Mouse (Mus musculus) Patski (cell line): Measurements from ENCODE around the gene Rita1. TPM values are rescaled to one million over a fixed set of nuclear protein-coding genes. Genes with fewer than 3 reads are reported as not detected.

ENCODE experiments used
- ATAC-seq: fragments of 100-300 bp; one replicate; pipeline ENCODE4 v1.8.0; 2021
- CTCF ChIA-PET: fragments of 350-600 bp; sonication (Branson Sonifier 250); formaldehyde crosslinking; loops from one replicate; lab custom pipeline; 2022; ENCODE audit warnings: inconsistent platforms; lab: Charles Lee
- POLR2A ChIA-PET: fragments of 350-600 bp; sonication (Branson Sonifier 250); formaldehyde crosslinking; loops from one replicate; lab custom pipeline; 2022; ENCODE audit warnings: antibody characterized with exemption, inconsistent platforms; lab: Charles Lee
- DNase-seq: peaks from one replicate; pipeline ENCODE4 v3.0.0-alpha.2; 2011; ENCODE audit warnings: low read depth, low spot score
- H3K27me3 ChIP-seq: fragments of 371-371 bp; one replicate; pipeline ENCODE4 v1.5.1; 2021
- CTCF ChIP-seq: fragments of 100-300 bp; IDR thresholded peaks from one replicate; pipeline ENCODE4 v1.5.1; 2021
- in situ Hi-C: fragments of 300-500 bp; cut with MboI; formaldehyde crosslinking; loops from 3 replicates; pipeline ENCODE4 v1.11.1; 2018; ENCODE audit warnings: low pct_unique_long_range_greater_than_20kb, mixed read lengths
- polyA plus RNA-seq: library from polyadenylated mRNA; unstranded; gene quantifications from one replicate; pipeline ENCODE4 v1.2.3, GENCODE M21; 2021

The Rita1 gene
- polyA plus RNA-seq, 1 experiment from 2014 or later = 14.0 TPM

DNA sequence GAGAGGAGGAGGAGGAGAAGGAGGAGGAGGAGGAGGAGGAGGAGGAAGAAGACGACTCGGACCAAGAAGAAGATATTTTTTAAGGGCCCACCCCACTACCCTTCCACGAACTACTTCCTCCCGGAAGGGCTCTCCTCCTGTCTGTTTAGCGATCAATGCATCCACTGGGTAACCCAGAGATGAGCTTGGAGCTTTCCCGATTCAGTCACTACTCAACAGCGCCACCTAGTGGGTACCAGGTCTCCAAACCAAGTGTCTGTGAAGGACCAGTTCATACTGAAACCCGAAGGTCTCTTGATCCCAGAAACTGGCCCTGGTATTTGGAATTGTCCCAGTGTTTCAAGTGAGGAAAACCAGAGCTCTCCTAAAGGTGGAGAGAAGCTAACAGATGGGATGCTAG, 6.7 kb downstream of the Rita1 start:
- H3K27me3 ChIP-seq = no peaks in the 10 kb centered on the region
- CTCF ChIA-PET = interaction anchor here (0.7 to 3.0 kb wide), 29 partner anchors 8 to 140 kb away, joined by 3 to 54 read pairs (median 8); partner anchors contain the start of genes Iqcd, Plbd2, Slc8b1 and Tpcn1
- ATAC-seq (peak; percentile 49), DNase-seq (no peak)
- in situ Hi-C loops = loop anchor here (5.0 to 25.0 kb wide), 2 partner anchors 103 to 468 kb away; partner anchors contain the start of gene Plbd2
- no peak for TF ChIP-seq CTCF
- POLR2A ChIA-PET = interaction anchor here (0.5 to 1.7 kb wide), 4 partner anchors 18 to 110 kb away, joined by 3 to 8 read pairs (median 5); partner anchors contain the start of genes Iqcd and Tpcn1

DNA sequence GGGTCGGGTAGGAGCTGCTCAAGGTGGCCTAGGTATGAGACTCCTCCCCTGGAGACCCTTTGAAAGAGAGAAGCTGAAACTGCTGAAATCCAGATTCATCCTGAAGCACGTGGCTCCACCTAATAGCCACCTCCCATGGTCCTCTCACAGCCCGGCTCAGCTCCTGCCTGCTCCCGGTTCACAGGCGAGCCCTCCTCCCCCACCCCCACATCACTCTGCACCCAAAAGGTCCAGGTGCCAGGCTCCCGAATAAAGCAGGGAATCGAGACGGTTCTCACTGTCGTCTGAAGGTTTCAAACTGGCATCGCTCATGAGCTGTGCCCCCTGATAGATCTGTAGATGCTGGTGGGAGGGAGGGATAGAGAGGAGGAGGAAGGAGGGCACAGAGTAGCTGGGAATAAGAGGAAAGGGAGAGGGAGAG, 7.1 kb downstream of the Rita1 start:
- no peak for TF ChIP-seq CTCF
- H3K27me3 ChIP-seq = no peaks in the 10 kb centered on the region
- DNase-seq (no peak), ATAC-seq (no peak)
- in situ Hi-C loops = loop anchor here (5.0 to 25.0 kb wide), 2 partner anchors 103 to 468 kb away; partner anchors contain the start of gene Plbd2
- CTCF ChIA-PET = interaction anchor here (0.7 to 3.0 kb wide), 29 partner anchors 9 to 140 kb away, joined by 3 to 54 read pairs (median 8); partner anchors contain the start of genes Iqcd, Plbd2, Slc8b1 and Tpcn1
- POLR2A ChIA-PET = interaction anchor here (0.5 to 1.6 kb wide), 5 partner anchors 26 to 109 kb away, joined by 3 to 7 read pairs (median 3); no protein-coding TSS in a partner anchor

DNA sequence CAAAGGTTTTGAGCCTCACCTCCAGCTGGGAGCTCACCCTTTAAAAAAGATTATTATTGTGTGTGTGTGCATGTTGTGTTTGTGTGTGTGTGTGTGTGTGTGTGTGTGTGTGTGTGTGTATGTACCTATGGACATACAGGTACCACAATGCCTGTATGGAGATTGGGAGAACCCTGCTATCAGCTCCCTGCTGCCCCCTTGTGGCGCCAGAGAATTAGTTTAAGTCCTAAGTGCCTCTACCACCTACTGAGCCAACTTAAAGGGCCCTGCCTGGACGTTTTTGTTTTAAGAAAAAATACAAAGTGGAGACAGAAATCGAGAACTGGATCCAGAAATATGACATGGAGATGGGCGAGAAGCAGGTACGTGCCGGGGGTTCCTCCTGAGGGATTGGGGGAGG, 7.5 kb downstream of the Rita1 start:
- ATAC-seq = no peak

DNA sequence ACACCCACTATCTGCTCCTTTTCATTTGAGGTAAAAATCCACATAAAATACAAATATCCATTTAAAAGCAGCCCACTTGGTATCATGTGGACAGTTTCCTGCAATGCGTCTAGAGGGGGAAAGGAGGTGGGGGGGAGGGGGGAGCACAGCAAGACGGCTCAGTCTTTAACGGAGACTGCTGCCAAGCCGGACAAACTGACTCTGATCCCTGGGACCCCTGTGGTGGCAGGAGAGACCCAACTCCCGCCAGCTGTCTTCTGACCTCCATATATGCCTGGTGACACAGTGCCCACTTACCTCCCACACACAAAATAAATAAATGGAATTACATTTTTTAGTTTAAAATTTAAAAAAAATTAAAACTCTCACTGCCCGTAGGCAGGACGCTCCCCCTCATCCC, 8.9 kb downstream of the Rita1 start:
- POLR2A ChIA-PET = interaction anchor here (1.3 kb wide), 1 partner anchor 15 kb away, joined by 5 read pairs; the partner anchor contains the start of genes Iqcd and Tpcn1
- in situ Hi-C loops = loop anchor here (25.0 kb wide), 1 partner anchor 466 kb away; no protein-coding TSS in a partner anchor
- no peaks in the 10 kb centered on the region for H3K27me3 ChIP-seq
- ATAC-seq (no peak), DNase-seq (no peak)
- CTCF ChIA-PET = interaction anchor here (2.7 to 4.3 kb wide), 2 partner anchors 13 to 70 kb away, joined by 13 to 33 read pairs; partner anchors contain the start of gene Iqcd
- TF ChIP-seq CTCF = no peak

More for the DNA sequence above, 7.5 kb downstream of the Rita1 start:
- TF ChIP-seq CTCF = no peak
- ChIA-PET CTCF (interaction anchor here (0.8 to 3.0 kb wide), 24 partner anchors 9 to 139 kb away, joined by 3 to 54 read pairs (median 10); partner anchors contain the start of genes Iqcd, Plbd2, Slc8b1 and Tpcn1), POLR2A (interaction anchor here (0.5 to 1.6 kb wide), 5 partner anchors 16 to 109 kb away, joined by 3 to 7 read pairs (median 4); partner anchors contain the start of genes Iqcd and Tpcn1)
- in situ Hi-C loops = loop anchor here (5.0 to 25.0 kb wide), 2 partner anchors 103 to 468 kb away; partner anchors contain the start of gene Plbd2
- no peak for DNase-seq
- no peaks in the 10 kb centered on the region for H3K27me3 ChIP-seq

DNA sequence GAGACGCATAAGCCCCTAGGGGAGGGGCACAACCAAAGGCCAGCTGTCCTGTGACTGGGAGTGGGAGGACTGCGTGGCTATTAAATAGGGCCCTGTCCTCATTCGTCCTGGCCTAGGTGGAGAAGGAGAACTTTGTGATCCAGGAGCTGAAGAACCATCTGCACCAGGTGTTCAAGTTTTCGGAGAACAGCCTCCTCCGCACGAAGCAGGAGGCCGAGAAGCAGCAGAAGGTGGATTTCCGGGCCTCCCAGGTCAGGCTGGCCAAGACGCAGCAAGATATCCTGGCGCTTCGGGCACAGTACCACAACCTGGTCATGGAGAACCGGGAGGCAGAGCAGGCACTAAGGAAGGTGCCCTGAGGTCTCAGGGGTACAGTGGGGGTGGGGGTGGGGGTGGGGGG, 10.2 kb downstream of the Rita1 start:
- in situ Hi-C loops = loop anchor here (25.0 kb wide), 1 partner anchor 465 kb away; no protein-coding TSS in a partner anchor
- ChIA-PET POLR2A (interaction anchor here (0.7 to 1.2 kb wide), 3 partner anchors 11 to 14 kb away, joined by 3 to 7 read pairs (median 3); partner anchors contain the start of gene Iqcd), CTCF (interaction anchor here (3.0 to 4.3 kb wide), 3 partner anchors 11 to 91 kb away, joined by 11 to 33 read pairs (median 16); partner anchors contain the start of genes Iqcd and Slc8b1)
- DNase-seq (no peak), ATAC-seq (no peak)
- no peaks in the 10 kb centered on the region for H3K27me3 ChIP-seq
- no peak for TF ChIP-seq CTCF

DNA sequence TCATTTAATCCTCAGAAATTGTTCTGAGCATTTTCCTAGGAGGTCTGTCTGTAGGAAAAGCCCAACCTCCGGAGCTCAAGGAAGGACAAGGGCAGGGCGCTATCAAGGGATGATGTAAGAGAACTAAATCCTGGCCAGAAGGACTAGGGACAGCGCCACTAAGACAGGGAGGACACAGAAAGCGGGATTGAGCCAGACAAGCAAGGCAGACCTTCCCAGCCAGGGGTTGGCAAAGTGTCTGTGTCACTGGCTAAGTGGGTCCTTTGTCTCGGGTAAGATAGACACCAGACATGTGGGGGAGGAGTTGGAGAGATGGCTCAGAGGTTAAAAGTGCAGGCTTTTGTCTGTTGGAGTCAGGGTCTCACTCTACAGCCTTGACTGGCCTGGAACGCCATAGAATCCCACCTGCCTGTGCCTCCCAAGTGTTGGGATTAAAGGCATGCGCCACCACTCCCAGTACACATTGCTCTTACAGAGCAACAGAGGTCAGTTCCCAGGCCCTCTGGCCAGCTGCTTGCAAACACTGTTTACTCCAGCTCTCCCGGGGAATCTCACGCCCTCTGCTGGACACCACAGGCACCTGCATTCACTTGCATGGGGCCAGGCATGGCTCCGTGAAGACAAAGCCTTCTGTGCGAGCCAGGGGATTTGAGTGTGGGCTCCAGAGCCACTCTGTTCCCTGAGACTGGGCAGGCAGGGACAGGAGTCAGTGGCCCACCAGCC, 11.3 kb downstream of the Rita1 start:
- ChIA-PET CTCF (interaction anchor here (0.7 to 4.3 kb wide), 11 partner anchors 10 to 115 kb away, joined by 3 to 33 read pairs (median 4); partner anchors contain the start of genes Iqcd, Plbd2 and Slc8b1), POLR2A (interaction anchor here (0.6 to 1.8 kb wide), 3 partner anchors 13 to 168 kb away, joined by 3 to 7 read pairs (median 6); no protein-coding TSS in a partner anchor)
- DNase-seq (no peak), ATAC-seq (no peak)
- no peak for TF ChIP-seq CTCF
- H3K27me3 ChIP-seq = no peaks in the 10 kb centered on the region
- in situ Hi-C loops = loop anchor here (25.0 kb wide), 1 partner anchor 464 kb away; no protein-coding TSS in a partner anchor

DNA sequence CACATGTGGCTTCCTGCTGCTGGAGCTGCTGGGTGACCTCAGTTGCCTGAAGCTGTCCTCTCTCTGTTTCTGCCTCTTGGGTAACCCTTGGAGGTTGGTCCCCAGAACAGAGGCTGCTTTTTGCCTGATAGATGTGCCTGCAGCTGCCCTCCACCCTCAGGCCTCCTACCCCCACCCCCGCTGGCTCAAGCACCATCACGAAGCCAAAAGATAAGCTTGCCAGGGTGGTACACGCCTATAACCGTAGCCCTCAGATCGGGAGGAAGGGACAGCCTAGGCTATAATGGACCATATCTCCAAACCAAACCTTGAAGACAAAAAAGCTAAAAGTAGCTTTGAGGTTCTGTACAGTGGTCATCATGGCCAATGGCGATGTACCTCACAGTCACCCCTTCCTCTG, 12.8 kb downstream of the Rita1 start:
- ChIA-PET POLR2A (interaction anchor here (0.6 to 1.8 kb wide), 2 partner anchors 12 to 101 kb away, joined by 3 to 7 read pairs; no protein-coding TSS in a partner anchor), CTCF (interaction anchor here (1.2 to 4.3 kb wide), 7 partner anchors 9 to 114 kb away, joined by 4 to 33 read pairs (median 7); partner anchors contain the start of genes Iqcd, Plbd2 and Slc8b1)
- no peaks in the 10 kb centered on the region for H3K27me3 ChIP-seq
- DNase-seq = no peak
- no peak for TF ChIP-seq CTCF
- in situ Hi-C loops = loop anchor here (25.0 kb wide), 1 partner anchor 462 kb away; no protein-coding TSS in a partner anchor
- ATAC-seq = no peak

DNA sequence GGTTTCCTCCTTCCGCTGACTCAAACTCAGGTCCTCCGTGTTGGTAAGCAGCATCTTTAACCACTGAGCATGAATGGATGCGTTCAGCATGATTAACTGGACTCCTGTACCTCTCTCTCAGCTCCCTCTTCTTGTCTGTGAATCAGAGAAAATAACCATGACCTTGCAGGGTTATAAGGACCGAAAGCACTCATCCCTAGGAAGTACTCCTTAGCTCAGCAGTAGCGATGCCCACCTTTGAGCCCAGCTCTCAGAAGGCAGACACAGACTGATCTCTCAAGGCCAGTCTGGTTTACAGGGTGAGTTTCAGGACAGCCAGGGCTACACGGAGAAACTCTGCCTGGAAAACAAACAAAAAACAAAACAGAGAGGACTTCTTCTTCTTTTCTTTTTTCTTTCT, 17.9 kb downstream of the Rita1 start:
- in situ Hi-C loops = no loop called here
- CTCF ChIA-PET = interaction anchor here (9.2 kb wide), 1 partner anchor 11 kb away, joined by 54 read pairs; no protein-coding TSS in a partner anchor
- no peak for ATAC-seq

DNA sequence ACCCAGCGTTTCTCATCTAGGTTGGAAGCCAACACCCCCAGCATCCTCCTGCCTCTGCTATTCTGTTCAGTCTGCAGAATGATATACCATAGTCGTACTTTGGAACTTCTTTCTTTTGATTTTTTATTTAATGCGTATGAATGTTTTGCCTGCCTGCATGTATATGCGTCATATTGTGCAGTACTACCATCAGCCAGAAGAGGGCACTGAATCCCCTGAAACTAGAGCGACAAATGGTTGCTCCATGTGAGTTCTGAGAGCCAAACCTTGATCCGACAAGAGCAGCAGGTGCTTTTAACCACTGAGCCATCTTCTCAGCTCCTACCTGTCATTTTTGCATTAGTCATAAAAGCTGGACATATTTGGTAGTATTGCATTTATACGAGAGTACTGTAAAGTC, 20.2 kb downstream of the Rita1 start:
- DNase-seq (no peak), ATAC-seq (no peak)
- in situ Hi-C loops = no loop called here
- no peak for TF ChIP-seq CTCF
- ChIA-PET CTCF (interaction anchor here (1.1 to 9.2 kb wide), 6 partner anchors 9 to 77 kb away, joined by 3 to 54 read pairs (median 6); no protein-coding TSS in a partner anchor), POLR2A (no interaction called here)
- H3K27me3 ChIP-seq = no peaks in the 10 kb centered on the region

More for the DNA sequence above, 17.9 kb downstream of the Rita1 start:
- POLR2A ChIA-PET = no interaction called here
- no peak for DNase-seq
- no peaks in the 10 kb centered on the region for H3K27me3 ChIP-seq
- TF ChIP-seq CTCF = no peak
